Mouse (Mus musculus): ENCODE results near the gene Il1rl2.

DNA sequence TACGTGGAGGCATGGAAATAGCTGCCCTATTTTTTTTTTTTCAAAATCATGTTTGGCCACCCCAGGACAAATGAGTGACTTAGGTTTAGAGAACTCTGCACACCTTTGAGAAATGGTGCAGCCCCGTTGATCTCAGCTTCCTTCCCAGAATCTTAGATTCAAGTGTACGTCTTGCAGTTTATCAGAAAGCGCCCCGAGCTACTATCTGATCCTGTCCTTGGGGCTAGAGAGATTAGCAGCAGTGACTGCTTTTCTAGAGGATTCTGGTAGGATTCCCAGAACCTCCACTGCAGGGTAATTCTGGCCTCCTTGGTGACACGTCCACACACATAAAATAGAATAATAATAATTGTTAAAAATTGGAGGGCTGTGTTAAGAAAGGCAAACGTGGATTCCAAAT is 36.6 kb downstream of the Il1rl2 start:
- TF ChIP-seq CTCF (IDR thresholded peaks at IDR 0.05; ENCODE audit: borderline replicate concordance, insufficient read depth, low read depth, low read length) (no peak), POLR2A (IDR thresholded peaks at IDR 0.05; ENCODE audit: borderline replicate concordance, insufficient read depth, low read length) (no peak)

Measured in cerebellum, adult 2 months (tissue).